Mouse (Mus musculus): ENCODE measurements around the gene Tmem213.

DNA sequence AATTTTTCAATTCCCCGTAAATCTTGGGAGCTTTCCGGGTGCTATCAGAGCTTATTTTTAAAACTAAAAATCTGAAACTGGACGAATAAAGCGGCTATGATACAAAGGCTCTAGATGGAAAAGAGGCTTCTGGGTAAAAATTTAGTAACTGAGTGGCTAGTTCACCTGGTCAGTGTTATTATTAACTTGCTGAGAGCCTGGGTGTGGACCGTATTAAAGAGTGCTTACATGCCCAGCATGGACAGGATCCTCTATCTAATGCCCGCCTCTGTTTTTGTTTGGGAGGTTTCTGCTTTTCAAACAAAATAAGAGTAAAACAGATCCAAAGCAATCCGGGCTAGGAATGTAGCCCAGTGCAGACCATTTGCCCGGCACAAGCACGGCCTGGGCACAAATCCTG, 31.3 kb downstream of the Tmem213 start:
- TF ChIP-seq CTCF (IDR thresholded peaks at IDR 0.05; ENCODE audit: control insufficient read depth, insufficient read depth, insufficient replicate concordance, low read depth, low read length) (no peak), POLR2A (IDR thresholded peaks at IDR 0.05; ENCODE audit: control insufficient read depth, low read depth, low read length) (no peak)

Data from testis, adult 2 months (tissue).